Mouse (Mus musculus) heart, postnatal 36 days (tissue): ENCODE measurements at regions not wholly inside any gene's neighbourhood (a gene's known extent, or its start where the extent isn't known, plus 50 kb on each side); places are given as distances from the start of the nearest gene placed in this dataset.
A peak's percentile ranks its signal among the peaks of the same experiment; 100 is the strongest.

ENCODE experiments used
- DNase-seq, 2 experiments: peaks; one replicate each; pipeline ENCODE4 v3.0.0; 2021 to 2022
- intact Hi-C: fragments of 180-260 bp; cut with DNase I; formaldehyde crosslinking; loops from one replicate; pipeline ENCODE4 v1.15.1; 2025

DNA sequence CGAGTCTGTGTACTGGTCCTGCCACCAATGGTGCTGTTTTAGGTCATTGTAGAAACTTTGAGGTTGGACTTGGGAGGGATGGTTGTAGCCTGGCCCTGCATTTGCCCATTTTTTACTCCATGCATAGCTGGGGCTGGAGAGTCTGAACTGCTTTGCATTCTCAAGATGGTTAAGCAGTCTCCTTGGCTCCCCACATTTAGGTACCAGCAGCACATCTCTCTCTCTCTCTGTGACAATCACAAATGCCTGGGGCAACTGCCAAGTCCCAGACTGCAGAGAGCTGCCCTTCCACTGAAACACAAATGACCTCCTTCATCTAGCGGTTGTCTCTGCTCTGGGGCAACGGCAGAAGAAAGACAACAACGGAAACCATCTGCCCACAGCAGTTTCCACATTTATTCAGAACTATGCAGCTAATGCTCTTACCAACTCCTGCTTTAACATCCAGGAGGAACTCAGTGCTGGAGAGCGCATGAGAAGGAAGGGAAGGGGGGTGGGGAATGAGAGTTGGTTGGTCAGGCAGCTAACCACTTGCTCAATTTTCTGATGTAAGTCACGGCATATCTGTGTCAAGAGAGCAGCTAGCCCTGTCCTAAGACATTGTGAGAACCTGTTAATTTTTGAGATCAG is 269.9 kb downstream of the Rnf144a start:
- no peak for DNase-seq
- intact Hi-C loops: no loop called here

GRCm38 (mm10) chr12:26144616-26145015 is 270.4 kb downstream of the Rnf144a start:
- DNase-seq: no peak
- intact Hi-C loops: no loop called here

GRCm38 (mm10) chr12:26143411-26143810 is 271.6 kb downstream of the Rnf144a start:
- intact Hi-C loops: no loop called here
- no peak for DNase-seq

GRCm38 (mm10) chr12:26130811-26131210 is 284.2 kb downstream of the Rnf144a start:
- intact Hi-C loops: no loop called here
- DNase-seq: no peak

DNA sequence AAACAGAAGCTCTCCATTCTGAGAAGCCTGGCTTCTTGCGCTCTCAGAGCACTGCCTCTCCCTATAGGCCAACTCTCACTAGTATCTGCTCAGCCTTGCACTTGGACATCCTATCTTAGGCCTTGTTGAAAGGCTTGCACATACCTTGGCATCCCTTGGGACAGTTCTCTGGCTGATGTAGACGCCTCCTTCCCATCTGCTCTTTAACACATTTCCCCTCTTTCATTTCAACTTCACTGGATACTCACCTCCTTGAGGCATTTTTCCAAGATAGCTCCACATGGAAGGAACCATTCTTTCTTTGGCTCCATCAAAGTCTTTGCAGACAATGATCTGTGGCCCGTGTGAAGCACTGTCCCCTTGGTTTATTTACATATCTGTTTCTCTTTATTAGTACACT is 285.0 kb downstream of the Rnf144a start:
- no peak for DNase-seq
- intact Hi-C loops: no loop called here

- no peak for DNase-seq
- intact Hi-C loops: no loop called here
Measured at GRCm38 (mm10) chr12:26129511-26129910, 285.5 kb downstream of the Rnf144a start.

GRCm38 (mm10) chr12:26128851-26129250 is 286.2 kb downstream of the Rnf144a start:
- intact Hi-C loops: no loop called here
- DNase-seq: no peak

DNA sequence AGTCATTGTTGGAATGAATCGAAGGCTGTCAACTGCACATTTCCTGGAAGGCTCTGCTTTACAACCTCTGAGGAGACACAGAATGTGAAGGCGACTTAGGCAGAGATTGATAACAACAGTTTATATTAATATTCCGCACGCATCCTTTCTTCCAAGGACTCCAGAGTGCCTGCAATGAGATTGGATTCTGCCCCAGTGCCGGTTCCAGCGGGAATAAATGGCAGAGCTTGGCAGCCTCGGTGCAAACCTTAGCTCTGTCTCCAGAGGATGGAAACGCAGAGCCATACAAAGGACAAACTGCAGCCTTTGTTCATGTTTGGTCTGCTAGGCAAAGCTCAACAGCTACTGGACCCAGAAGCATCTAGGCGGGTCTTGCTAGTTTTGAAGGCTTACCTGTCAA is 288.8 kb downstream of the Rnf144a start:
- DNase-seq: no peak
- intact Hi-C loops: no loop called here

DNA sequence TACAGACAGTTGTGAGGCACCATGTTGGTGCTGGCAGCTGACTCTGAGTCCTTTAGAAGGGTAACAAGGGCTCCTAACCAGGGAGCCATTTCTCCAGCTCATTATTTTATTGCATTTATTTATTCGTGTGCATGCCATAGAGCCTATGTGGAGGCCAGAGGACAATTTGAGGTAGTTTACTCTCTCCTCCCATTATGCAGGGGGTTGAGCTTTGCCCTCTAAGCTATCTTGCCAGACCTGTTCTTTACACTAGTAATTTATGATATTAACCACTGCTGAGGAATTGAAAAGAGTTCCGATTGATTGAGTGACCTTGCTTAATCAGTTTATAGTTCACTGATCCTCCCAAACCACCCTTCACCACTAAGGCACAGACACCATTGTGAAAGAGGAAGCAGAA is 290.8 kb downstream of the Rnf144a start:
- intact Hi-C loops: no loop called here
- no peak for DNase-seq

- intact Hi-C loops: no loop called here
- DNase-seq: peak; percentile 10 to 19
Measured at GRCm38 (mm10) chr12:26115339-26115912, 299.6 kb downstream of the Rnf144a start.

- DNase-seq: peak; percentile 47 to 58
- intact Hi-C loops: no loop called here
Measured at GRCm38 (mm10) chr12:26112166-26113019, 302.7 kb downstream of the Rnf144a start.

GRCm38 (mm10) chr12:26109866-26110265 is 305.2 kb downstream of the Rnf144a start:
- no peak for DNase-seq
- intact Hi-C loops: no loop called here

DNA sequence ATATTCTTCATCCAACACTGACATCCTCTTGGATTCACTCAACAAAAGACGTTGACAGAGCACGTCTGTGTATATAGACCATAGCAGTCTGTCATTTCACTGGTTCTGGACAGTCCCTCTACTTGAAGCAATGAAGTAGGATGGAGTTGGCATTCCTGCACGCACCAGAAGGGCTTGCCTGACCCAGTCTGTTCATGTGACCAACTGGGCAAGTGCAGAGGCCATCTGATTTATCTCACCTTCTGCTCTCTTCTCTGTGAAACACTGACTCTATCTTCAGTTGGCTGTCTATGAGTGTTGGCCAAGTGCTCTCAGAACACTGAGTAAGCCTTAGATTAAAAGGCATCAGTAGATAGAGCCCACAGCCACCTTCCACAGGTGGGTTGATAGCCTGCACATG is 310.7 kb downstream of the Rnf144a start:
- no peak for DNase-seq
- intact Hi-C loops: no loop called here

- intact Hi-C loops: no loop called here
- no peak for DNase-seq
Measured at GRCm38 (mm10) chr12:26102384-26102783, 312.7 kb downstream of the Rnf144a start.

GRCm38 (mm10) chr12:26100140-26100539 is 314.9 kb downstream of the Rnf144a start:
- intact Hi-C loops: no loop called here
- DNase-seq: no peak

GRCm38 (mm10) chr12:26099176-26099575 is 315.9 kb downstream of the Rnf144a start:
- intact Hi-C loops: no loop called here

GRCm38 (mm10) chr12:26092311-26092710 is 322.7 kb downstream of the Rnf144a start:
- no peak for DNase-seq
- intact Hi-C loops: no loop called here

More at GRCm38 (mm10) chr12:26099176-26099575, 315.9 kb downstream of the Rnf144a start:
- DNase-seq: no peak

DNA sequence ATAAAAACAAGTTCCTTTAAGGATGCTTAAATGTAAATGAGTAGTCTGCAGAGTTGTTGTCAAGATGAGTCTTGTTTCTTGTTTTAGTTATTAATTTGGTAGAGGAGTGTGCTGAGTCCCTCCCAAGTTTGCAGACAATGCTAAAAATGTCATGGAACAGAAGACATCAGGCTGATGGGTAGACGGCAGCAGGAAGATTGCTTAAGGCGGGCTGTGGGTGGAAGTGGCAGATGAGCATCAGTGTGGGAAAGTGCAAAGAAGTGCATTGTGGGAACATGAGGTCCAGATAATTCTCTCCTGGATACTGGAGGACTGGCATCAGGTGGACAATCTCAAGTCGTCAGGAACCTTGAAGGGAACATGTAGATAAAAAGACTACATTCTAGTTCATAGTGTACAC is 323.2 kb downstream of the Rnf144a start:
- intact Hi-C loops: no loop called here
- DNase-seq: no peak

- intact Hi-C loops: no loop called here
- no peak for DNase-seq
Measured at GRCm38 (mm10) chr12:26088389-26088788, 326.7 kb downstream of the Rnf144a start.

DNA sequence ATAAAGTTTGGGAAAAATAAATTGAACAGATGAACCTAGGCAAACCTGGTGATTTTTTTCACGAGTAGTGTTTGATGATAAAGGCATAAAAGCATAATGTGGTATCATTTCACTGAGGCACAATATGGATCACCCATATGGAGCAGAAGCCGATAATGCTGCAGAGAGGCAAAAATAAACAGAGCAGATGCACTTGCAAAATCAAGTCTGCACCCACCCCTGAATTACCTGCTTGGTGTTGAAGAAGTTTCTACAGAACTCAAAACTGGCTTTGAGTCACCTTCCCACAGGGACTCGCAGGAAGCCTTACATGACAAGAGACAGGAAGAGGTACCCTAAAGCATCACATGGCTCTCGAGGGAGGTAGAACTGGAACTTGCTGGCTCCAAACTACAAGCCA is 328.1 kb downstream of the Rnf144a start:
- intact Hi-C loops: no loop called here
- DNase-seq: no peak

DNA sequence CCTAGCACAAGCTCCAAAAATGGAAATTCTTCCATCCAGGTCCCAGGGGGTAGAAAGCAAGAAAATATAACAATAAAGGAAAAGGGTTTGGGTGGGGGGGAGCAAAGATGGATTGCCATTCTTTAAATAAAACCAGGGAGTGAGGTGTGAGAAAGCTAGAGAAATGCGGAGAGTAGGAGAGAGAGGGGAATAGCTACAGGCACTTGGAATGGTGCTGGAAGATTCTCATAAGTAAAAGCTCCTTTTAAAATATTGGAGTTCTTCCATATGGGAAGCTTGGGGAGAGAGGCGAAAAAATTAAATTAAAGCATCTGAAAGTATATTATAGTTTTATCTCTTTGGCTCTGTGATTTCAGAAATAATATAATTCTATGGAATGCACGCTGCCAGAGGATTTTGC is 328.6 kb downstream of the Rnf144a start:
- intact Hi-C loops: no loop called here
- DNase-seq: no peak
